Mouse (Mus musculus) CH12.LX (cell line): ENCODE data around the gene Fat3.

Experiments used
- BHLHE40 ChIP-seq: IDR thresholded peaks from 2 replicates; pipeline ENCODE4 v1.6.1; 2011; ENCODE audit warnings: mild to moderate bottlenecking, low read depth, low read length, improper control_type of control experiment
- CTCF ChIP-seq, 2 experiments: IDR thresholded peaks in 1 of 2; conservative IDR thresholded peaks in 1 of 2; 2 replicates each; pipeline ENCODE4 v1.5.1; 2011 to 2012; ENCODE audit warnings: low read depth in 2 of 2, low read length in 2 of 2, improper control_type of control experiment in 1 of 2, inconsistent platforms in 1 of 2, mild to moderate bottlenecking in 1 of 2, moderate library complexity in 1 of 2
- ELF1 ChIP-seq: IDR thresholded peaks from 2 replicates; pipeline ENCODE4 v1.6.1; 2014; ENCODE audit warnings: low read depth, mild to moderate bottlenecking, inconsistent platforms, low read length, improper control_type of control experiment
- MXI1 ChIP-seq: IDR thresholded peaks from 2 replicates; pipeline ENCODE4 v1.6.1; 2011; ENCODE audit warnings: mild to moderate bottlenecking, low read depth, low read length, improper control_type of control experiment
- POLR2AphosphoS2 ChIP-seq: IDR thresholded peaks from 2 replicates; pipeline ENCODE4 v1.6.1; 2011; ENCODE audit warnings: low read depth, low read length, improper control_type of control experiment
- ZKSCAN1 ChIP-seq: IDR thresholded peaks from 2 replicates; pipeline ENCODE4 v1.6.1; 2012; ENCODE audit warnings: low read depth, inconsistent platforms, low read length, improper control_type of control experiment, borderline replicate concordance

DNA sequence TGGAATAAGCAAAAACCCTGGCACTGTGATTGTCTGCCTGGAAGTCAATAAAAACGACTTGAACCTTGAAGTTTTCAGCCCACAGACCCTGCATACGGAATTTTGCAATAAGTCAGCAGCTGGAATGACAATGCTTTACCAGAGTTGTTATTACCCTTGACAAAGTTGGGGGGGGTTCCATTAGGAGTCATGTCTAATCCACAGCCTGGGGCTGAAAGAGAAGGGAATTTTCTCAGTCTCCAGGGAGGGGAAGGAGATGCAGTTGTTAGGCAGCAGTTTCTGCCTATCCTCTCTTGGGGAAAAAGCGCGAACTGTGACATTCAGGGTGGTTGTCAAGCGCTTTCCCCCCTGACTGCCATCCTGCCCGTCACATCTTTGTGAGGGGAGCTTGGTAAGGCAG lies 60.4 kb downstream of the Fat3 start:
- no peak for TF ChIP-seq CTCF (conservative IDR thresholded peaks at IDR 0.05 in 1 of 2, IDR thresholded peaks at IDR 0.05 in 1 of 2; ENCODE audit: low read depth in 2 of 2, low read length in 2 of 2)
- TF ChIP-seq BHLHE40 = no peak
- no peak for TF ChIP-seq POLR2AphosphoS2
- no peak for TF ChIP-seq ELF1
- no peak for TF ChIP-seq ZKSCAN1
- no peak for TF ChIP-seq MXI1
